Mouse (Mus musculus) T-helper 2 cell (primary cell): ENCODE results near the gene Klk1b21.
"Not testable (repeated sequence)": the region's sequence is repeated elsewhere in the genome, so short reads cannot be mapped to it uniquely, and the experiment has no call there.

ENCODE experiments used
- in situ Hi-C: fragments of 300-600 bp; cut with MboI, MseI; formaldehyde crosslinking; loops from one replicate; pipeline ENCODE4 v1.15.1; 2025; ENCODE audit warnings: high pct_unique_total_duplicates

Klk1b21 gene

GRCm38 (mm10) chr7:44102028-44102427, at the start of gene Klk1b21:
Gene Klk1b21 (plus strand): TSS chr7:44102328.
- in situ Hi-C loops = not testable (repeated sequence)

- in situ Hi-C loops = no loop called here
Measured at GRCm38 (mm10) chr7:44072117-44072516, 30.0 kb upstream of the Klk1b21 start.

DNA sequence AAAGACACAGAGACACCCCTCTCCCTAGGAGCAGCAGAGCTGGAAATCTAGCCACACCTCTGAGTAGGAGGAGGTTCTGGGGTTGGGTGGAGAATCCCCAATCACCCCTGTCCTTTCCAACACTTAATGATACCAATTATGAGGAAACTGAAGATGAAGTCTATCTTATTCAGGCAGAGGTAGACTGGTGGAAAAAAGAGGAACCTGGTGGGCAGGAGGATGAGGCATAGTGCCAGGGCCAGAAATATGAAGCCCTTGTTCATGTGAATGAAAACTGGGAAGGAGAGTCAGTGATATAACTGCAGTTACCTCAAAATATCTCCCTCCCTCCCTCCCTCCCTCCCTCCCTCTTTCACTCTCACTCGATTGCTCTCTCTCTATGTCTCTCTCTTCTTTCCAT, 24.4 kb upstream of the Klk1b21 start:
- in situ Hi-C loops = no loop called here

- in situ Hi-C loops = no loop called here
Measured at GRCm38 (mm10) chr7:44096111-44096510, 6.0 kb upstream of the Klk1b21 start.

DNA sequence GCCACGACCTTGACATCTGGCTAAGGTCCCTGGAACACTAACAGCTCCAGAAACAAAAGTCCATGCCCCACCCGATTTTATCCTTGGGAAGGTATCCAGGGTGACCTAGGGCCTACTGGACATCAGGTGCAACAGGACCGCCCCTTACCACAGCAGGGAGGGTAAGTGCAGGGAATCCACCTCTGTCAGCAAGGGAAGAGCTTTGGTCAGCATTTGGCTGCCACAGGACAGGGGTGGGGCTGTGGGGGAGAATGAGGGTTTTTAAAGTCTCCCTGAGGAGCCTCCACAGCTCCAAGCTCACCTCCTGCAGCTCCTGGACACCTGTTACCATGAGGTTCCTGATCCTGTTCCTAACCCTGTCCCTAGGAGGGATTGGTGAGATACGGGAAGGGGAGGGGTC, 10.2 kb downstream of the Klk1b21 start, which contains the start of gene Klk1b22:
TSS of gene Klk1b22 (plus strand) at position 301 of the 400 bp plus-strand sequence.
- in situ Hi-C loops = no loop called here

DNA sequence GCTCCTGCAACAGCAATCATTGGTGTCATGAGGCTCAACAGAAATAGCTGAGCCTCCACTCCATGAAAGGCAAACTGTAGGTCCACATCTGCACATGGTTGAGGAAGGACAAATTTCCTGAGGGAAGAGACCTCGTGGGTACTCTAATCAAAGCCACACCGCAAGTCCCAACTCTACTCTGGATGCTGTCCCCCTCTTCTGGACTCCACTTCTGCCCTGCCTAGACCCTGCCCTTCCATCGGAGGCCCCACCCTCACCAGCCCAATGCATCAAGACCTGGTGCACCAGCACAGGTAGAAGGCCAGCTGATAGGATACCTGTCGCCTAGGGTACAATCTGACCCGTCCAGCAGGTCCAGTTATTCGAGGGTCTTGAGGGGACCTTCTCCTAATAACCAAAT, 21.3 kb downstream of the Klk1b21 start:
- in situ Hi-C loops = no loop called here

DNA sequence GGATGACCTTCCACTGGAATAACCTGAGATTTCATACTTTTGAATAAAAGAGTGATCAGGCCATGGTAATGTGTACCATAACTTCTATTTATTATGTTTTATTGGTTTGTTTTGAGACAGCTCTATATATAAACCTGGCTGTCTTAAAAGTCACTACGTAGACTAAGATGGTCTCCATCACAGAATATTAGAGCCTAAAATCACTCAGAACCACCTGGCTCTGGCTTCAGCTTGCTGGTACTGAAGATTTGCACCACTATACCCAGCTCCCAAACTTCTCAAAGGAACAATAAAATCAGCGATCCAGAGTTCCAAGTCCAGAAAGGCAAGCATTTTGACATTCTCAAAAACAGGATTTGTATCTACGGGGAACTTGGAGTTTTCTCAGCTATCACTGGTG, 34.3 kb downstream of the Klk1b21 start, which contains the start of gene Klk1b16:
TSS of gene Klk1b16 (plus strand) at position 301 of the 400 bp plus-strand sequence.
- in situ Hi-C loops = no loop called here
